Mouse (Mus musculus): ENCODE measurements around the gene Tbc1d10a.

Gene Tbc1d10a

GRCm38 (mm10) chr11:4237389-4237912 lies 50.9 kb downstream of the Tbc1d10a start:
- DNase-seq (ENCODE audit: low spot score in 2 of 2): no peak

- no peak for DNase-seq (ENCODE audit: low spot score in 2 of 2)
These were observed 51.6 kb downstream of the Tbc1d10a start for GRCm38 (mm10) chr11:4238167-4238566.

- no peak for DNase-seq (ENCODE audit: low spot score in 2 of 2)
These were observed 53.1 kb downstream of the Tbc1d10a start for GRCm38 (mm10) chr11:4239691-4240090.

GRCm38 (mm10) chr11:4240151-4240550 lies 53.6 kb downstream of the Tbc1d10a start:
- DNase-seq (ENCODE audit: low spot score in 2 of 2): no peak

- DNase-seq (ENCODE audit: low spot score in 2 of 2): no peak
These were observed 54.6 kb downstream of the Tbc1d10a start for GRCm38 (mm10) chr11:4241180-4241579.

- DNase-seq (ENCODE audit: low spot score in 2 of 2): no peak
These were observed 59.5 kb downstream of the Tbc1d10a start for GRCm38 (mm10) chr11:4246126-4246525.

- no peak for DNase-seq (ENCODE audit: low spot score in 2 of 2)
These were observed 60.0 kb downstream of the Tbc1d10a start for GRCm38 (mm10) chr11:4246623-4247022.

GRCm38 (mm10) chr11:4247201-4247959 lies 60.8 kb downstream of the Tbc1d10a start:
- no peak for DNase-seq (ENCODE audit: low spot score in 2 of 2)

- DNase-seq (ENCODE audit: low spot score in 2 of 2): no peak
These were observed 62.6 kb downstream of the Tbc1d10a start for GRCm38 (mm10) chr11:4249151-4249550.

GRCm38 (mm10) chr11:4250290-4250689 lies 63.7 kb downstream of the Tbc1d10a start:
- no peak for DNase-seq (ENCODE audit: low spot score in 2 of 2)

GRCm38 (mm10) chr11:4251376-4251775 lies 64.8 kb downstream of the Tbc1d10a start:
- no peak for DNase-seq (ENCODE audit: low spot score in 2 of 2)

GRCm38 (mm10) chr11:4252886-4253285 lies 66.3 kb downstream of the Tbc1d10a start:
- DNase-seq (ENCODE audit: low spot score in 2 of 2): no peak

GRCm38 (mm10) chr11:4256846-4257607 lies 70.4 kb downstream of the Tbc1d10a start, which contains the start of gene Lif:
Lif (plus strand) TSS chr11:4257557.
- no peak for DNase-seq (ENCODE audit: low spot score in 2 of 2)

- DNase-seq (ENCODE audit: low spot score in 2 of 2): no peak
These were observed 71.2 kb downstream of the Tbc1d10a start for GRCm38 (mm10) chr11:4257756-4258155.

GRCm38 (mm10) chr11:4258657-4259082 lies 72.1 kb downstream of the Tbc1d10a start:
- peak; percentile 66 to 78 for DNase-seq (ENCODE audit: low spot score in 2 of 2)

GRCm38 (mm10) chr11:4260463-4261187 lies 74.0 kb downstream of the Tbc1d10a start:
- DNase-seq (ENCODE audit: low spot score in 2 of 2): no peak

- peak in 1 of 2 experiments; percentile 27 for DNase-seq (ENCODE audit: low spot score in 2 of 2)
These were observed 74.6 kb downstream of the Tbc1d10a start for GRCm38 (mm10) chr11:4261188-4261494.

- no peak for DNase-seq (ENCODE audit: low spot score in 2 of 2)
These were observed 75.4 kb downstream of the Tbc1d10a start for GRCm38 (mm10) chr11:4261969-4262368.

- DNase-seq (ENCODE audit: low spot score in 2 of 2): no peak
These were observed 76.3 kb downstream of the Tbc1d10a start for GRCm38 (mm10) chr11:4262847-4263246.

- no peak for DNase-seq (ENCODE audit: low spot score in 2 of 2)
These were observed 76.7 kb downstream of the Tbc1d10a start for GRCm38 (mm10) chr11:4263296-4263695.

GRCm38 (mm10) chr11:4264066-4264465 lies 77.5 kb downstream of the Tbc1d10a start:
- no peak for DNase-seq (ENCODE audit: low spot score in 2 of 2)
